Comparison of ENCODE assay signal across 27 mouse cellular contexts in the genomic region with DNA sequence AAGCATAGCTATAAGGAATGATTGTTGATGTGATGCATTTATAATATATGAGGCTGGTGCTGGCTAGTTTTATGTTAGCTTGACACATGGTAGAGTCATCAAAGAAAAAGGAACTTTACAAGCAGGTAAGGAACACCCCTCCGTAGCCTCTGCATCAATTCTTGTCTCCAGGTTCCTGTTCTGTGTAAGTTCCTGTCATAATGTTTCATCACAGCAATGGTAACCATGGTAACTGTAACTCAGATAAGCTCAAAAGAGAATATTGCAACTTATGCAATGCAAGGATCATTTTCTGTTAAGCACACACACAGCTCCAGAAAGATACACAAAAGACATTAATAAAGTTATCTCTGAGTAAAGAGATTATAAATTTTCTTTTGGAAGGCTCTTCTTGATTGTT.
A peak's percentile ranks its signal among the peaks of the same experiment; 100 is the strongest.
DNase-seq lines count a peak whose midpoint lies in the region; ATAC-seq and TF ChIP-seq lines count a peak whose summit lies in the region.
"Had no signal": no experiment of that assay in that cellular context is flagged by ENCODE, and none has a peak within 500 bp of the region (broad histone marks: within the 10 kb centered on the region; RNA-seq: fewer than 3 reads in every experiment).

No protein-coding gene starts in this region.

- no peak for TF ChIP-seq CTCF in forebrain, postnatal 0 days (IDR thresholded peaks at IDR 0.05; ENCODE audit: low read depth)

- no peaks in the 10 kb centered on the region for H3K9me3 ChIP-seq in forebrain, postnatal 0 days (ENCODE audit: low read length)
- H3K9me3 ChIP-seq in forebrain, embryonic 10.5 days, result no peaks in the 10 kb centered on the region
- H3K9me3 ChIP-seq in midbrain, embryonic 13.5 days, result no peaks in the 10 kb centered on the region
- no peaks in the 10 kb centered on the region for H3K9me3 ChIP-seq in midbrain, embryonic 10.5 days (replicated peaks)
- no peaks in the 10 kb centered on the region for H3K9me3 ChIP-seq in kidney, embryonic 16.5 days (ENCODE audit: low read length)
- H3K9me3 ChIP-seq: forebrain, embryonic 12.5 days; G1E; heart, embryonic 12.5 days; hindbrain, embryonic 12.5 days; intestine, embryonic 15.5 days; limb, embryonic 13.5 days; liver, embryonic 12.5 days; neural tube, embryonic 12.5 days had no signal

- no peak for DNase-seq in forebrain, postnatal 0 days
- no peak for DNase-seq in forebrain, embryonic 10.5 days (ENCODE audit: extremely low spot score, low spot score)
- no peak for DNase-seq in midbrain, embryonic 10.5 days (ENCODE audit: low spot score)
- no peak for DNase-seq in urinary bladder, postnatal 14 days (ENCODE audit: low spot score)
- DNase-seq: adrenal gland, adult 8-10 months; B cell, adult 2 months; cerebellum, adult 8-10 months; cerebellum, postnatal 36 days; gastrocnemius, postnatal 14 days; heart, adult 18-20 months; heart, postnatal 10 days; kidney, postnatal 36 days; lung, adult 2 months; thymus, postnatal 14 days had no signal

- H3K36me3 ChIP-seq in forebrain, postnatal 0 days (ENCODE audit: insufficient read depth), result no peaks in the 10 kb centered on the region
- no peaks in the 10 kb centered on the region for H3K36me3 ChIP-seq in forebrain, embryonic 10.5 days (replicated peaks)
- no peaks in the 10 kb centered on the region for H3K36me3 ChIP-seq in midbrain, embryonic 13.5 days
- H3K36me3 ChIP-seq in midbrain, embryonic 10.5 days, result no peaks in the 10 kb centered on the region
- H3K36me3 ChIP-seq in kidney, embryonic 16.5 days (ENCODE audit: insufficient read depth, low read length), result no peaks in the 10 kb centered on the region
- H3K36me3 ChIP-seq: forebrain, embryonic 12.5 days; G1E; heart, embryonic 12.5 days; hindbrain, embryonic 12.5 days; intestine, embryonic 15.5 days; limb, embryonic 13.5 days; liver, embryonic 12.5 days; neural tube, embryonic 12.5 days had no signal

- no peaks in the 10 kb centered on the region for H3K4me1 ChIP-seq in forebrain, postnatal 0 days (ENCODE audit: insufficient read depth)
- H3K4me1 ChIP-seq in forebrain, embryonic 10.5 days, result peaks cover 7% of the 10 kb centered on the region
- no peaks in the 10 kb centered on the region for H3K4me1 ChIP-seq in midbrain, embryonic 13.5 days (replicated peaks)
- H3K4me1 ChIP-seq in midbrain, embryonic 10.5 days, result no peaks in the 10 kb centered on the region
- no peaks in the 10 kb centered on the region for H3K4me1 ChIP-seq in kidney, embryonic 16.5 days (ENCODE audit: insufficient read depth, low read length)
- H3K4me1 ChIP-seq: heart, embryonic 12.5 days; hindbrain, embryonic 12.5 days; intestine, embryonic 15.5 days; limb, embryonic 13.5 days; liver, embryonic 12.5 days; neural tube, embryonic 12.5 days had no signal

- WGBS in forebrain, postnatal 0 days, result 47% methylated on average over 1 of the region's 1 CpGs
- 87% methylated on average over 1 of the region's 1 CpGs for WGBS in forebrain, embryonic 10.5 days
- WGBS in midbrain, embryonic 13.5 days, result 83% methylated on average over 1 of the region's 1 CpGs
- WGBS in midbrain, embryonic 10.5 days, result 88% methylated on average over 1 of the region's 1 CpGs
- WGBS in kidney, embryonic 16.5 days, result 88% methylated on average over 1 of the region's 1 CpGs

- no peaks in the 10 kb centered on the region for H3K27me3 ChIP-seq in forebrain, postnatal 0 days (ENCODE audit: insufficient read depth, low read length)
- no peaks in the 10 kb centered on the region; the same call in 1 of the 2 replicates for H3K27me3 ChIP-seq in forebrain, embryonic 10.5 days (ENCODE audit: poor library complexity, severe bottlenecking)
- no peaks in the 10 kb centered on the region for H3K27me3 ChIP-seq in midbrain, embryonic 13.5 days
- H3K27me3 ChIP-seq in midbrain, embryonic 10.5 days (ENCODE audit: low read depth, poor library complexity, severe bottlenecking), result no peaks in the 10 kb centered on the region
- no peaks in the 10 kb centered on the region for H3K27me3 ChIP-seq in kidney, embryonic 16.5 days (ENCODE audit: insufficient read depth, low read length)
- H3K27me3 ChIP-seq: CH12.LX; heart, embryonic 12.5 days; hindbrain, embryonic 12.5 days; intestine, embryonic 15.5 days; limb, embryonic 13.5 days; liver, embryonic 12.5 days; neural tube, embryonic 12.5 days had no signal

- H3K4me3 ChIP-seq in forebrain, postnatal 0 days (ENCODE audit: low read depth, low read length), result no peak overlapping the region
- H3K4me3 ChIP-seq in forebrain, embryonic 10.5 days, result no peak overlapping the region
- H3K4me3 ChIP-seq in midbrain, embryonic 13.5 days (replicated peaks), result no peak overlapping the region
- no peak overlapping the region for H3K4me3 ChIP-seq in midbrain, embryonic 10.5 days
- no peak overlapping the region for H3K4me3 ChIP-seq in kidney, embryonic 16.5 days (ENCODE audit: low read length)
- H3K4me3 ChIP-seq: forebrain, embryonic 12.5 days; heart, embryonic 12.5 days; hindbrain, embryonic 12.5 days; intestine, embryonic 15.5 days; limb, embryonic 13.5 days; liver, embryonic 12.5 days; neural tube, embryonic 12.5 days had no signal

- H3K9ac ChIP-seq in forebrain, postnatal 0 days, result no peak overlapping the region
- H3K9ac ChIP-seq in midbrain, embryonic 13.5 days (replicated peaks), result no peak overlapping the region
- H3K9ac ChIP-seq in kidney, embryonic 16.5 days (replicated peaks; ENCODE audit: low read length), result no peak overlapping the region
- H3K9ac ChIP-seq: forebrain, embryonic 12.5 days; heart, embryonic 12.5 days; hindbrain, embryonic 12.5 days; intestine, embryonic 15.5 days; limb, embryonic 13.5 days; liver, embryonic 12.5 days; neural tube, embryonic 12.5 days had no signal

- no peak overlapping the region for H3K4me2 ChIP-seq in forebrain, postnatal 0 days (ENCODE audit: low read depth)
- no peak overlapping the region for H3K4me2 ChIP-seq in midbrain, embryonic 13.5 days (replicated peaks)
- H3K4me2 ChIP-seq in kidney, embryonic 16.5 days (replicated peaks; ENCODE audit: low read depth, low read length), result no peak overlapping the region
- H3K4me2 ChIP-seq: forebrain, embryonic 12.5 days; heart, embryonic 12.5 days; hindbrain, embryonic 12.5 days; intestine, embryonic 15.5 days; limb, embryonic 13.5 days; liver, embryonic 12.5 days; neural tube, embryonic 12.5 days had no signal

- no peak overlapping the region for H3K27ac ChIP-seq in forebrain, postnatal 0 days (ENCODE audit: low read depth, low read length)
- H3K27ac ChIP-seq in forebrain, embryonic 10.5 days, result no peak overlapping the region
- no peak overlapping the region for H3K27ac ChIP-seq in midbrain, embryonic 13.5 days
- H3K27ac ChIP-seq in midbrain, embryonic 10.5 days (replicated peaks), result no peak overlapping the region
- no peak overlapping the region for H3K27ac ChIP-seq in kidney, embryonic 16.5 days (ENCODE audit: low read length)
- H3K27ac ChIP-seq: forebrain, embryonic 12.5 days; hindbrain, embryonic 12.5 days; intestine, embryonic 15.5 days; limb, embryonic 13.5 days; liver, embryonic 12.5 days; neural tube, embryonic 12.5 days had no signal

- peak; percentile 59 for ATAC-seq in forebrain, postnatal 0 days
- 0 out of 2 replicates have a peak, but pooled peaks have one; percentile 24 for ATAC-seq in midbrain, embryonic 13.5 days
- peak; percentile 85 for ATAC-seq in granulocyte monocyte progenitor cell, adult 5-6 weeks (replicated peaks; ENCODE audit: poor library complexity, severe bottlenecking)
- ATAC-seq in neutrophil, adult 5-6 weeks (ENCODE audit: extremely low read depth, insufficient number of reproducible peaks, low FRiP score, poor library complexity, severe bottlenecking), result peak; percentile 58; the same call in 1 of the 2 replicates
- no peak for ATAC-seq in kidney, embryonic 16.5 days (ENCODE audit: low FRiP score, low TSS enrichment)
- ATAC-seq: intestine, embryonic 15.5 days; liver, embryonic 12.5 days had no signal
